Mouse (Mus musculus) testis, adult 2 months (tissue): Measurements from ENCODE around the gene D430041D05Rik. TPM values are rescaled to one million over a fixed set of nuclear protein-coding genes. Genes with fewer than 3 reads are reported as not detected.

Source experiments
- H3K27ac ChIP-seq: fragments of 200-500 bp; 2 replicates; pipeline ENCODE4 v1.5.1; 2012; ENCODE audit warnings: low read depth, low read length; ENCODE audit not compliant: control insufficient read depth, insufficient read depth
- H3K27me3 ChIP-seq: fragments of 200-500 bp; 2 replicates; pipeline ENCODE4 v1.6.1; 2012; ENCODE audit warnings: mild to moderate bottlenecking, low read length, moderate library complexity; ENCODE audit not compliant: control insufficient read depth, insufficient read depth
- H3K36me3 ChIP-seq: fragments of 200-500 bp; 2 replicates; pipeline ENCODE4 v1.6.1; 2012; ENCODE audit warnings: mild to moderate bottlenecking, low read length; ENCODE audit not compliant: control insufficient read depth, insufficient read depth
- H3K4me1 ChIP-seq: fragments of 200-500 bp; 2 replicates; pipeline ENCODE4 v1.6.1; 2012; ENCODE audit warnings: low read length; ENCODE audit not compliant: control insufficient read depth, insufficient read depth
- H3K4me3 ChIP-seq: fragments of 200-500 bp; 2 replicates; pipeline ENCODE4 v1.5.1; 2012; ENCODE audit warnings: low read depth, mild to moderate bottlenecking, low read length, moderate library complexity, mixed read lengths; ENCODE audit not compliant: control insufficient read depth
- CTCF ChIP-seq: fragments of 200-500 bp; IDR thresholded peaks from 2 replicates; pipeline ENCODE4 v1.5.1; 2012; ENCODE audit warnings: low read depth, mild to moderate bottlenecking, inconsistent platforms, low read length, moderate library complexity; ENCODE audit not compliant: control insufficient read depth, insufficient read depth, insufficient replicate concordance
- POLR2A ChIP-seq: fragments of 200-500 bp; IDR thresholded peaks from 2 replicates; pipeline ENCODE4 v1.6.1; 2012; ENCODE audit warnings: low read depth, mild to moderate bottlenecking, inconsistent platforms, low read length, moderate library complexity; ENCODE audit not compliant: control insufficient read depth
- polyA plus RNA-seq: library from polyadenylated mRNA; depleted of rRNA; stranded (reverse); fragments of >200 nt; gene quantifications from 2 replicates; pipeline ENCODE4 v1.2.3, GENCODE M21; 2012

The D430041D05Rik gene
- polyA plus RNA-seq, 1 experiment = 0.27 TPM

DNA sequence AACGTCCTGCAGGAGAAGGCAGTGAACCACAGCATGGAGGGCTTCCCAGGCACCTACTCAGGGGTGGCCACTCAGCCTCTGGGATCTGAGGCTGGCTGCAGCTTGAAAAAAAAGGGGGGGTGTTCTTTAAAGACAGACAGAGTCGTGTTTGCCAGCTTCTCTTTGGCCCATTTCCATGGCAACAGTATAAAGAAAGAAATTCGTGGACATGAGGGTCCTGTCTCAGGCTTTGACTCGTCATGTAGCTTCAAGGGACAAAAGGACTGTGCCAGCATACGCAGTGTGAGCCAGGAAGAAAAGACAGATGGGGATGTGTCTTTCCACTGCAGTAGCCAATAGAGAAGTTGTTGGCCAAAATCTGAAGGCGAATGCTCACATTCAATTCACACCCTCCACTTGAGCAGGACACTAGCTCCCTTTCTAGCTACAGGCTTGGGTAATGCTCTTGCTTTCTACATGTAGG, 42.9 kb downstream of the D430041D05Rik start:
- H3K4me3 ChIP-seq = no peak overlapping the region
- TF ChIP-seq CTCF = no peak
- no peak overlapping the region for H3K27ac ChIP-seq
- H3K27me3 ChIP-seq = no peaks in the 10 kb centered on the region
- H3K36me3 ChIP-seq = no peaks in the 10 kb centered on the region
- H3K4me1 ChIP-seq = no peaks in the 10 kb centered on the region

DNA sequence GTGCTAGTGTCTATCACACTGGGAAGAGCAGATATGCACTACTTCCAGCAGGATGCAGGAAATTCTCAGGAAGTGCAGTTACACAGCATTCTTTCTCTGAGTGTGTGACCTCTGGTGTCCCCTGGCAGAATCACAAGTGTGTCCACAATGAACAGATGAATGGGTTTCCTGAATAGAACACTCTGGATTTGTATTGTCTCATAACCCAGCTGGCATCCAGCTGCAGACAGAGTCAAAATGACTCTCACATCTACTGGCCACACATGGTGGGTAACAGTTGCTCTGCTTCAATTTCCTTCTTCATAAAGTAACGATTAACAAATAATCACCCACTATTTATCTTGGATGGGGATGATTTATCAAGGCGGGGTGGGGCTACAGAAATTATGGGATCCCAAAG, 43.5 kb downstream of the D430041D05Rik start:
- no peak overlapping the region for H3K4me3 ChIP-seq
- no peaks in the 10 kb centered on the region for H3K36me3 ChIP-seq
- H3K27ac ChIP-seq = no peak overlapping the region
- no peaks in the 10 kb centered on the region for H3K27me3 ChIP-seq
- H3K4me1 ChIP-seq = no peaks in the 10 kb centered on the region
- TF ChIP-seq POLR2A (no peak), CTCF (no peak)

- no peak overlapping the region for H3K27ac ChIP-seq
- no peaks in the 10 kb centered on the region for H3K36me3 ChIP-seq
- no peaks in the 10 kb centered on the region for H3K4me1 ChIP-seq
- H3K4me3 ChIP-seq = no peak overlapping the region
- H3K27me3 ChIP-seq = no peaks in the 10 kb centered on the region
- TF ChIP-seq POLR2A = no peak
- TF ChIP-seq CTCF = no peak
These were observed 51.5 kb downstream of the D430041D05Rik start for GRCm38 (mm10) chr2:104359305-104359704.

DNA sequence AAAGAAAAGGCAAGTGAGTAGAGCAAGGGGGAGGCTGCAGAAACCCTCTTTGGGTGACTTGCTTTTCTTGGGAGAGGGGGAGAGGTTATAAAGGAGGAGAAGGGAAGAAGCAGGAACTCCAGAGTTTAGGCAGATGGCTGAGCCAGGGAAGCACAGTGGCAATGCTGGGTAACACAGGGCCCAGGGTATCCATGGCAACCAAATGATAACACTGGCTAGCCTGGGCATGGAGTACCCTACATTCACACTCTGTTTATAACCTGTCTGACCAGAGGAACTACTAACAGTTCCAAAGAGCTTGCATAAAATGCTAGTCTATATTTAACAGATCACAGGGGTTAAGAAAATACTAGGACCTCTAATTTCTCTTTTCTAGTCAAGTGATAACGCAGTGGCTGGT, 51.9 kb downstream of the D430041D05Rik start:
- Histone ChIP-seq H3K27me3 (no peaks in the 10 kb centered on the region), H3K27ac (no peak overlapping the region), H3K4me3 (no peak overlapping the region), H3K36me3 (no peaks in the 10 kb centered on the region), H3K4me1 (no peaks in the 10 kb centered on the region)
- TF ChIP-seq POLR2A (no peak), CTCF (no peak)

DNA sequence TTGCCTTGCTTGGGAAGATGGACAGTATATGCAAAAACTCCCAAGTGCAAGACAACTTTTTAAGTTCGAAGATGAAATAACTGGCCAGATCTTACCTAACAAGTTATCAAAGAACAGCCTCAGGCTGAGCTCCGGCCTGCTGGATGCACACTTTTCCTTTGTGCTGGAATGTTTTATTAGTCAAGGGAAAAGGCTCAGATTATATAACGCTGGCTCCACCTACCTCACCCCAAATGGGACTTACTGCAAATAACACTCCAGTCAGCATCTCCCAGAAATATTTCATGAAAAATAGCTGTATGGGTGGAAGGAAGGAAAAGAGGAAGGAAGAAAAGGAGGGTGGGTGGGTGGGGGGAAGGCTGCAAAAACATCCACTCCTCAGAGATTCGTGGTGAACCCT, 54.3 kb downstream of the D430041D05Rik start:
- TF ChIP-seq CTCF (no peak), POLR2A (no peak)
- H3K27me3 ChIP-seq = no peaks in the 10 kb centered on the region
- H3K4me3 ChIP-seq = no peak overlapping the region
- no peaks in the 10 kb centered on the region for H3K4me1 ChIP-seq
- H3K36me3 ChIP-seq = no peaks in the 10 kb centered on the region
- H3K27ac ChIP-seq = no peak overlapping the region

GRCm38 (mm10) chr2:104354117-104354516, 56.7 kb downstream of the D430041D05Rik start:
- no peak for TF ChIP-seq POLR2A
- TF ChIP-seq CTCF = no peak
- no peaks in the 10 kb centered on the region for H3K27me3 ChIP-seq
- no peak overlapping the region for H3K27ac ChIP-seq
- H3K4me3 ChIP-seq = no peak overlapping the region
- H3K4me1 ChIP-seq = no peaks in the 10 kb centered on the region
- no peaks in the 10 kb centered on the region for H3K36me3 ChIP-seq

DNA sequence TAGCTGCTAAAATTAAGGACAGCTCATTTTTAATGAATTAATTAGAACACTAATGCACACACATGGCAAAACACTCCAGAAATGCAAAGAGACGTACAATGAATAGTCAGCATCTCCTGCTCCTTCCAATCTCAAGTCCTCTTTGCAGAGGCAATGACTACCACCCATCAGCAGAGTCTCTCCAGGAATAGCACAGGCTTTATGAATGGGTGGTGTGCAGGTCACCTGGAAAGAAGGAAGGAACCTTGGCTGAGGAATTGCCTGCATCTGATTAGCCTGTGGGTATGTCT, 58.7 kb downstream of the D430041D05Rik start:
- Histone ChIP-seq H3K4me1 (no peaks in the 10 kb centered on the region), H3K27me3 (no peaks in the 10 kb centered on the region), H3K36me3 (no peaks in the 10 kb centered on the region), H3K4me3 (no peak overlapping the region), H3K27ac (no peak overlapping the region)
- TF ChIP-seq POLR2A (no peak), CTCF (no peak)
